Mouse (Mus musculus) Muller cell, postnatal 12 days (primary cell): Measurements from ENCODE around the gene R3hcc1l.
A peak's percentile ranks its signal among the peaks of the same experiment; 100 is the strongest.

Experiments
- DNase-seq: peaks from one replicate; pipeline ENCODE4 v3.0.0-alpha.2; 2015; ENCODE audit errors: inconsistent ontology term

R3hcc1l gene

GRCm38 (mm10) chr19:42540649-42541048, 22.1 kb downstream of the R3hcc1l start:
- no peak for DNase-seq

GRCm38 (mm10) chr19:42558701-42559100, 40.1 kb downstream of the R3hcc1l start:
- DNase-seq: no peak

GRCm38 (mm10) chr19:42561991-42562390, 43.4 kb downstream of the R3hcc1l start:
- DNase-seq: no peak

GRCm38 (mm10) chr19:42562981-42563380, 44.4 kb downstream of the R3hcc1l start:
- no peak for DNase-seq

GRCm38 (mm10) chr19:42563726-42564270, 45.2 kb downstream of the R3hcc1l start:
- DNase-seq: no peak

GRCm38 (mm10) chr19:42566283-42567019, 47.9 kb downstream of the R3hcc1l start:
- DNase-seq: no peak

- no peak for DNase-seq
These were observed 48.5 kb downstream of the R3hcc1l start for GRCm38 (mm10) chr19:42567020-42567419.

- DNase-seq: peak; percentile 84
These were observed 50.5 kb downstream of the R3hcc1l start for GRCm38 (mm10) chr19:42569076-42569475.

GRCm38 (mm10) chr19:42571291-42571690, 52.7 kb downstream of the R3hcc1l start:
- no peak for DNase-seq

- DNase-seq: no peak
These were observed 56.8 kb downstream of the R3hcc1l start for GRCm38 (mm10) chr19:42575317-42575716.

- no peak for DNase-seq
These were observed 58.3 kb downstream of the R3hcc1l start for GRCm38 (mm10) chr19:42576856-42577255.

GRCm38 (mm10) chr19:42578631-42579030, 60.1 kb downstream of the R3hcc1l start:
- no peak for DNase-seq

- DNase-seq: no peak
These were observed 62.1 kb downstream of the R3hcc1l start for GRCm38 (mm10) chr19:42580701-42581100.

- DNase-seq: no peak
These were observed 64.3 kb downstream of the R3hcc1l start for GRCm38 (mm10) chr19:42582811-42583370.

GRCm38 (mm10) chr19:42583677-42584076, 65.1 kb downstream of the R3hcc1l start:
- DNase-seq: no peak

- no peak for DNase-seq
These were observed 65.6 kb downstream of the R3hcc1l start for GRCm38 (mm10) chr19:42584188-42584587.

GRCm38 (mm10) chr19:42587704-42588103, 69.1 kb downstream of the R3hcc1l start:
- no peak for DNase-seq

GRCm38 (mm10) chr19:42589246-42589645, 70.7 kb downstream of the R3hcc1l start:
- no peak for DNase-seq

GRCm38 (mm10) chr19:42591534-42591933, 73.0 kb downstream of the R3hcc1l start:
- no peak for DNase-seq

GRCm38 (mm10) chr19:42593456-42593855, 74.9 kb downstream of the R3hcc1l start:
- no peak for DNase-seq

- DNase-seq: no peak
These were observed 76.5 kb downstream of the R3hcc1l start for GRCm38 (mm10) chr19:42595066-42595465.

GRCm38 (mm10) chr19:42597286-42597685, 78.7 kb downstream of the R3hcc1l start:
- DNase-seq: no peak

GRCm38 (mm10) chr19:42597896-42598295, 79.3 kb downstream of the R3hcc1l start:
- DNase-seq: no peak
